Mouse (Mus musculus) heart, embryonic 15.5 days (tissue): ENCODE data around the gene Gm32802. TPM values are rescaled to one million over a fixed set of nuclear protein-coding genes. Genes with fewer than 3 reads are reported as not detected.
"Not testable (repeated sequence)": the region's sequence is repeated elsewhere in the genome, so short reads cannot be mapped to it uniquely, and the experiment has no call there.

Experiments used
- ATAC-seq: fragments of 200-750 bp; cut with Nextera tagmentation; replicated peaks from 2 replicates; pipeline ENCODE4 v1.8.0; 2017; ENCODE audit warnings: low read depth, moderate TSS enrichment; ENCODE audit not compliant: insufficient number of reproducible peaks, insufficient read depth, low FRiP score
- H3K27ac ChIP-seq: fragments of 300-500 bp; sonication (generic); 2 replicates; pipeline ENCODE4 v1.5.1; 2015; ENCODE audit warnings: mild to moderate bottlenecking, inconsistent platforms
- H3K27me3 ChIP-seq: fragments of 300-500 bp; sonication (generic); 2 replicates; pipeline ENCODE4 v1.6.1; 2015; ENCODE audit warnings: inconsistent platforms
- H3K36me3 ChIP-seq: fragments of 300-500 bp; sonication (generic); 2 replicates; pipeline ENCODE4 v1.6.1; 2015; ENCODE audit warnings: mild to moderate bottlenecking, inconsistent platforms
- H3K4me1 ChIP-seq: fragments of 300-500 bp; sonication (generic); replicated peaks from 2 replicates; pipeline ENCODE4 v1.6.1; 2015; ENCODE audit warnings: inconsistent platforms
- H3K4me2 ChIP-seq: fragments of 300-500 bp; sonication (generic); 2 replicates; pipeline ENCODE4 v1.6.1; 2015; ENCODE audit warnings: inconsistent platforms, mild to moderate bottlenecking, moderate library complexity
- H3K4me3 ChIP-seq: fragments of 300-500 bp; sonication (generic); 2 replicates; pipeline ENCODE4 v1.5.1; 2015; ENCODE audit warnings: mild to moderate bottlenecking, inconsistent platforms
- H3K9ac ChIP-seq: fragments of 300-500 bp; sonication (generic); 2 replicates; pipeline ENCODE4 v1.6.1; 2015; ENCODE audit warnings: mild to moderate bottlenecking, inconsistent platforms
- H3K9me3 ChIP-seq: fragments of 300-500 bp; sonication (generic); replicated peaks from 2 replicates; pipeline ENCODE4 v1.6.1; 2016; ENCODE audit warnings: inconsistent platforms
- WGBS: fragments of 180-500 bp; shearing (Covaris S2); methylation state at CpG from one replicate; pipeline ENCODE4 v1.1.7; 2015; ENCODE audit warnings: mixed read lengths; 5-methylcytosine and 5-hydroxymethylcytosine counted together
- polyA plus RNA-seq: library from polyadenylated mRNA; unstranded; fragments of >200 nt; fragmentation: Nextera tagmentation; extraction: Ambion mirVana; gene quantifications from 2 replicates; pipeline ENCODE4 v1.2.1, GENCODE M21; 2015

Gene Gm32802
- not detected in 2 replicates for polyA plus RNA-seq

- no CpG with 5 or more reads among the region's 13 CpGs for whole genome bisulfite sequencing
- H3K9ac ChIP-seq, H3K9me3 ChIP-seq, H3K4me2 ChIP-seq, H3K36me3 ChIP-seq, ATAC-seq, H3K27ac ChIP-seq, H3K4me1 ChIP-seq, H3K4me3 ChIP-seq, H3K27me3 ChIP-seq: not testable (repeated sequence)
Observed at GRCm38 (mm10) chr10:118258388-118258787, at the start of gene Gm32802. Gene Gm32802, plus strand, starts transcription at chr10:118258688.

- not testable (repeated sequence) for H3K9me3 ChIP-seq, ATAC-seq, H3K4me1 ChIP-seq, H3K9ac ChIP-seq, H3K4me2 ChIP-seq, H3K36me3 ChIP-seq, H3K27ac ChIP-seq, H3K4me3 ChIP-seq, H3K27me3 ChIP-seq
- WGBS, result 86% methylated on average over 2 of the region's 4 CpGs
Observed at GRCm38 (mm10) chr10:118215719-118216393, 42.6 kb upstream of the Gm32802 start.

DNA sequence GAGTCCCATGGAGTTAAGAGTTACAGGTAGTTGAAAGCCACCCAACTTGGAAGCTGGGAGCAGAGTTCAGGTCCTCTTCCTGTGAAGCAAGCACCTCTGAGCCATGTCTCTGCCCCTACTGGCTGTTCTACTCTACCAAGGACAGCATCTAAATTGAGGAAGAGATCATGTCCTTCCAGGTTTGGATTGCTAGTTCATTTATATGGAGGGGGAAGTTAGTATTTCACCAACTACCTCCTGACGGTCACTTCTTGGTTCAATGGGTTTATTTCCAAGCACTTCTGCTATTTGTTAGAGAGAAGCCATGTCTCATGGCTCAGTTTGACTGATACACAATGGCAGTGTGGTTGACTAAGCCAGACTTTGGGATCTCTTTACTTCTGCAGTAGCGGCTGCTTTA, 30.9 kb upstream of the Gm32802 start:
- WGBS, result no CpG with 5 or more reads among the region's 2 CpGs
- H3K9me3 ChIP-seq, H3K4me3 ChIP-seq, ATAC-seq, H3K27me3 ChIP-seq, H3K36me3 ChIP-seq, H3K27ac ChIP-seq, H3K9ac ChIP-seq, H3K4me1 ChIP-seq, H3K4me2 ChIP-seq: not testable (repeated sequence)

DNA sequence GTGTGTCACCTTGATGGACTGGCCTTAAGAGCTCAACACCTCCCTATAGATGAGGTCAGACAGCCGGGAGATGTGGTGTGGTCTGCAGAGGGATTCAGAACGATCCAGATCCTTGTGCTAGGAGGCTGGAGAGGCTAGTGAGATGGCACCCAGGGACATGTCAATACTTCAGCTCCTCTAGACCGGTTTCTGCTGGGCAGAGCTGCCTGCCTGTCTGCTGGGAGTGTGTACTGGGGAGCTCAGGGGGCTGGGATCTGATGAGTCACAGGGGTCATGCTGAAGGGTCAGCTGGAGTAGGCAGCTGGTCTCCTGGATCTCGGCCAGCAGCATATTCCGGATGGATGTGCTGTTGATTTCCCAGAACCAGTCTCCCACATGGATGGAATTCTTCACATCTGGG, 25.9 kb upstream of the Gm32802 start:
- not testable (repeated sequence) for H3K4me1 ChIP-seq, H3K36me3 ChIP-seq, H3K4me2 ChIP-seq, H3K9me3 ChIP-seq, H3K27me3 ChIP-seq, H3K4me3 ChIP-seq, H3K9ac ChIP-seq, ATAC-seq, H3K27ac ChIP-seq
- WGBS, result 80% methylated on average over 1 of the region's 5 CpGs

GRCm38 (mm10) chr10:118240680-118241079, 17.8 kb upstream of the Gm32802 start, which contains the start of gene Gm32717:
Gene Gm32717, minus strand, starts transcription at chr10:118240780.
- H3K4me2 ChIP-seq, ATAC-seq, H3K4me1 ChIP-seq, H3K9ac ChIP-seq, H3K4me3 ChIP-seq, H3K36me3 ChIP-seq, H3K27me3 ChIP-seq, H3K27ac ChIP-seq, H3K9me3 ChIP-seq: not testable (repeated sequence)
- no CpG with 5 or more reads among the region's 13 CpGs for WGBS

DNA sequence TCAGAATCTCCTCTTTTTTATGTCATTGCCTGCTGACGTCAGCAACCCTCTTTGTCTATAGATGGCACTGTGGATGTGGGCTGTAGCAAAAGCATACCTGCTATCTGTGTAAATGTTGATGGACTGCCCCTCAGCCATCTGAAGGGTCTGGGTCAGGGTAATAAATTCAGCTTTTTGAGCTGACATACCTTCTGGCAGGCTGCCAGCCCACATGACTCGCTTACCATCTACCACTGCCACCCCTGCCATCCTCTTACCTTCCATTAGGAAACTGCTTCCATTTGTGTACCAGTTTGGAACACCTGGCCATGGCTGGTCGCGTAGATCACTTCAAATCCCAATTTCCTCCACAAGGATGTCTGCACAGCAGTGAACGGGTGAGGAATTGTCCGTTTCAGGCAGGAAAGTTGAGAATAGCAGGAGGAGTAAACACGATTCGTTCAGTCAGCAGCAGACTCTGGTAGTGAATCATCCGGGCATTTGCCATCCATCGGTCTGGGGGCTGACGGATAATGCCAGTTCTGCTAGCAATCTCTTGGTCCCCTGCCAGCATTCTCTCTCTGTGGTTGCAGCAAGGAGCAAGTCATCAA, 9.4 kb upstream of the Gm32802 start:
- H3K9me3 ChIP-seq, ATAC-seq: not testable (repeated sequence)
- 63% methylated on average over 11 of the region's 11 CpGs for WGBS

GRCm38 (mm10) chr10:118250852-118251295, 7.6 kb upstream of the Gm32802 start:
- Histone ChIP-seq H3K4me2 (no peak overlapping the region), H3K9me3 (no peaks in the 10 kb centered on the region), H3K27ac (no peak overlapping the region), H3K9ac (no peak overlapping the region), H3K27me3 (no peaks in the 10 kb centered on the region), H3K4me3 (no peak overlapping the region), H3K4me1 (no peaks in the 10 kb centered on the region), H3K36me3 (no peaks in the 10 kb centered on the region)
- WGBS, result 51% methylated on average over 10 of the region's 10 CpGs
- no peak for ATAC-seq

More for the DNA sequence above, 9.4 kb upstream of the Gm32802 start:
- not testable (repeated sequence) for H3K36me3 ChIP-seq, H3K27ac ChIP-seq, H3K4me3 ChIP-seq, H3K27me3 ChIP-seq, H3K4me2 ChIP-seq, H3K9ac ChIP-seq, H3K4me1 ChIP-seq

GRCm38 (mm10) chr10:118268812-118269211, 10.3 kb downstream of the Gm32802 start:
- H3K9me3 ChIP-seq, H3K9ac ChIP-seq, H3K36me3 ChIP-seq, ATAC-seq, H3K27ac ChIP-seq, H3K4me2 ChIP-seq, H3K4me3 ChIP-seq, H3K27me3 ChIP-seq, H3K4me1 ChIP-seq: not testable (repeated sequence)
- WGBS, result 75% methylated on average over 1 of the region's 8 CpGs

DNA sequence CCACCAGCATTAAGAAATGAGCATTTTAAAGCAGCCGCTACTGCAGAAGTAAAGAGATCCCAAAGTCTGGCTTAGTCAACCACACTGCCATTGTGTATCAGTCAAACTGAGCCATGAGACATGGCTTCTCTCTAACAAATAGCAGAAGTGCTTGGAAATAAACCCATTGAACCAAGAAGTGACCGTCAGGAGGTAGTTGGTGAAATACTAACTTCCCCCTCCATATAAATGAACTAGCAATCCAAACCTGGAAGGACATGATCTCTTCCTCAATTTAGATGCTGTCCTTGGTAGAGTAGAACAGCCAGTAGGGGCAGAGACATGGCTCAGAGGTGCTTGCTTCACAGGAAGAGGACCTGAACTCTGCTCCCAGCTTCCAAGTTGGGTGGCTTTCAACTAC, 12.9 kb downstream of the Gm32802 start:
- H3K36me3 ChIP-seq, H3K4me2 ChIP-seq, H3K9ac ChIP-seq, H3K27me3 ChIP-seq, H3K27ac ChIP-seq, H3K4me3 ChIP-seq, ATAC-seq, H3K9me3 ChIP-seq, H3K4me1 ChIP-seq: not testable (repeated sequence)
- 86% methylated on average over 1 of the region's 2 CpGs for WGBS

DNA sequence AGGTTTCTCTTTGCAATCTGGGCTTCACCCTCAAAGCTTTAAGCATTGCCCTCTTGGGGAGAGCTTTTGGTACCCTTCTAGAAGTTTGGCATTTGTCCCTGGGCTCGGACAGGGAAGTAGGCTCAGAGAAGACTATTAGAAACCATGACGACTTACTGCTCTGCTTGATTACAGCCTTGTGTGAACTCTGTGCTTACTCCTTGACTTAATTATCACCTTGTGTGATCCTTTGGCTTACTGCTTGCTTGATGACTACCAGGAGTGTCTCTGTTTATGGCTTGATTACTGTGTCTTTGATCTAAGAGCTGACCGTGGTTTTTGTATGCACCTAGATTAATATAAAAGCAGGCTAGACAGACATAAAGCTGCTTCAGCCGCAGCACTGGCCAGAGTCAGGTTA, 19.6 kb downstream of the Gm32802 start:
- not testable (repeated sequence) for H3K27me3 ChIP-seq, H3K9ac ChIP-seq, H3K27ac ChIP-seq, H3K9me3 ChIP-seq, H3K4me2 ChIP-seq, H3K36me3 ChIP-seq, H3K4me1 ChIP-seq, ATAC-seq, H3K4me3 ChIP-seq
- WGBS, result no CpG with 5 or more reads among the region's 4 CpGs

DNA sequence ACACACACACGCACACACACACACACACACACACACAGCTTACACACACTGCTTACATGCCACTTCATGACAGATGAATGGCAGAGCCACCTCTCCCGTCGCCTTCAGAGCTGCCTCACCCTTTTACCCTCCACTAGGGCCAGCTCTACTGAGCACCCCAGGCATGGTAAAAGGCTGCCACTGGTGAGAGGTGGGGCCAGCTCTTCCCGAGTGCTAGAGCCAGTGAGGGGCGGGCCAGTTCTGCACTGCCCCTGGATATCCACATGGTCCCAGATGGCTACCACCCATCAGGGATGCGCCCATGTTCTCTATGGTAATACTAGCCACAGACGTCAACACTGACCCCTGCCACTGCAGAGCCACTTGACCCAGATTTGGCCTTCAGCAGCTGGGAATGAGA, 24.1 kb downstream of the Gm32802 start:
- H3K36me3 ChIP-seq, H3K27ac ChIP-seq, ATAC-seq, H3K4me2 ChIP-seq, H3K4me3 ChIP-seq, H3K9me3 ChIP-seq, H3K4me1 ChIP-seq, H3K9ac ChIP-seq, H3K27me3 ChIP-seq: not testable (repeated sequence)
- 65% methylated on average over 7 of the region's 7 CpGs for WGBS

DNA sequence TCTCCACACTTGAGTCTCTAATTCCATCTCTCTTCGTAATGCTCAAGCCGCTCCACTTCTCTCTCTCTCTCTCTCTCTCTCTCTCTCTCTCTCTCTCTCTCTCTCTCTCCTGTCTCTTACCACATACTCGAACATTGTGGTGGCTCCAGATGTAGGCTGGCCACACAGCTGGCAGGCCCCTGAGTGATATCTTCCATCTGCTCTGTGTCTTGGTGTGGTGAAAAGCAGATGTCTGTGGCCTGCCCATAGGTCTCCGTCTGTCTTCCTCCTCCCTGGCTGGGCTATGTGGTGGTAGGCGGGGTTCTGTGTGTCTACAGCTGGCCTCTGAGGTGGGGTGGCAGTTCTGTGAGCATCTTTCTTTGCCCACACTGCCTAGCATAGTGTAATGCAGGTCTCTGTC, 24.5 kb downstream of the Gm32802 start:
- not testable (repeated sequence) for H3K9ac ChIP-seq, ATAC-seq, H3K36me3 ChIP-seq, H3K4me2 ChIP-seq, H3K4me1 ChIP-seq, H3K4me3 ChIP-seq, H3K27ac ChIP-seq, H3K9me3 ChIP-seq, H3K27me3 ChIP-seq
- 47% methylated on average over 4 of the region's 5 CpGs for WGBS
